Mouse (Mus musculus): ENCODE data around the gene Rab17. TPM values are rescaled to one million over a fixed set of nuclear protein-coding genes. Genes with fewer than 3 reads are reported as not detected.

The Rab17 gene
- polyA plus RNA-seq, 1 experiment from 2014 or later = 1.0 TPM

DNA sequence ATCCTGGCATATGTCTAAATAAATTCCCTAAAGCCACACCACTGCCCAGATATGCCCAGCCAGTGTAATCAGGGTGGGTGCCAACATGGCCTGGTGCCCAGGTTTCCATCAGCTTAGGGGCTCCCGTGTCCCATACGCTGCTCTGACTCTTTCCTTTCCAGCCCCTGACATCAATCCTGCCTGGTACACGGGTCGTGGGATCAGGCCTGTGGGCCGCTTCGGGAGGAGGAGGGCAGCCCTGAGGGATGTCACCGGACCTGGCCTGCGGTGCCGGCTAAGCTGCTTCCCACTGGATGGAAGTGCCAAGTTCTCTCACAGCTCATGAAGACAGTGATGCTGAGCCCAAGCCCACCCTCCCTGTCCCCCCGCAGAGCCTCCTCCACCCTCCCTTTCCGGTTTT lies 15.8 kb downstream of the Rab17 start:
- no peak for ATAC-seq (ENCODE audit: low FRiP score, low read depth)
- Histone ChIP-seq H3K4me1 (peaks cover 3% of the 10 kb centered on the region; the same call in 1 of the 2 replicates), H3K27ac (no peak overlapping the region), H3K36me3 (no peaks in the 10 kb centered on the region), H3K9me3 (no peaks in the 10 kb centered on the region), H3K27me3 (peaks cover 10% of the 10 kb centered on the region; the same call in 1 of the 2 replicates), H3K4me3 (no peak overlapping the region), H3K4me2 (replicated peaks) (no peak overlapping the region), H3K9ac (peak overlapping the region; percentile 13; the same call in 1 of the 2 replicates)
- WGBS = 73% methylated on average over 11 of the region's 11 CpGs

DNA sequence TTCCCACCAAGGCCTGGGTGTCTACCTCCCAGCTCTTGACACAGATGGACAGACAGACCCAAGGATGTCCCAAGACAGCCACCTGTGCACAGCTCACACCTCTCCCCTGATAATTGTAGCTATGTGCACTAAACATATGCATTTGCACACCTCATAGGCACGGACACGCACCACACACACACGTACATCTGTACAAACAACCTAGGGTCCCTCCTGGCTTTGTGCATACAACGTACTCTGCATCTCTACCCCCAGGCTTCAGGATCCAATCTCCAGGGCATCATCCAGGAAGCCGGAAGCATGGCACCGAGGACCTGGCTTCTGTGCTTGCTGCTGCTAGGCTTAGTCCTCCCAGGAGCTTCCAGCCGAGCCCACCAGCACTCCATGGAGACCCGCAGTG lies 16.7 kb downstream of the Rab17 start, which contains the start of gene Prlh:
Prlh (plus strand) TSS at position 301 of the 400 bp plus-strand sequence.
- 83% methylated on average over 8 of the region's 8 CpGs for WGBS
- Histone ChIP-seq H3K27ac (no peak within 1 kb of the TSS), H3K4me1 (peaks cover 3% of the 10 kb centered on the region; the same call in 1 of the 2 replicates), H3K36me3 (no peaks in the 10 kb centered on the region), H3K9ac (peak within 1 kb of the TSS; percentile 13; the same call in 1 of the 2 replicates), H3K4me3 (no peak within 1 kb of the TSS), H3K9me3 (no peaks in the 10 kb centered on the region), H3K4me2 (replicated peaks) (no peak within 1 kb of the TSS), H3K27me3 (0 out of 2 replicates have a peak, but pooled peaks cover 2% of the 10 kb centered on the region)
- ATAC-seq (ENCODE audit: low FRiP score, low read depth) = no peak

DNA sequence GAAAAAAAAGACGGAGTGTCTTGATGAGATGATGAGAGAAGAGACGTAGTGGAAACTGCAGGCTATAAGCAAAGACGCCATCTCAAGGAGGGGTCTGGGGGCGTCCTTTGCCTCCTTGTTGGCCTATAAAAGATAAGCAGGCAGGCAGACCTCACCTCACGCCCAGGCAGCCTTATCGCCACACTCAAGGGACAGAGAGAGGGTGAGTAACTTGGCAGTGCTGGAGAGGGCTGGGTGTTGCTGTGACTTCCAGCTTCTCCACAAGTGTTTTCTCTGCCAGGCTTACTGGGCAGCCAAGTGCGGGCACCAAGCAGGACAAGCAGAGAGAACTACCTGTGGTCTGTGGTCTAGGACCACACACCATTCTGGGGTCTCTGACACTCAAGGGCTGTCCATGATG lies 17.8 kb downstream of the Rab17 start:
- no peaks in the 10 kb centered on the region for H3K9me3 ChIP-seq
- WGBS = 76% methylated on average over 7 of the region's 7 CpGs
- no peaks in the 10 kb centered on the region for H3K27me3 ChIP-seq
- no peak overlapping the region for H3K4me3 ChIP-seq
- H3K36me3 ChIP-seq = no peaks in the 10 kb centered on the region
- no peak overlapping the region for H3K9ac ChIP-seq
- no peak overlapping the region for H3K4me2 ChIP-seq (replicated peaks)
- H3K4me1 ChIP-seq = peaks cover 3% of the 10 kb centered on the region; the same call in 1 of the 2 replicates
- ATAC-seq (ENCODE audit: low FRiP score, low read depth) = no peak
- no peak overlapping the region for H3K27ac ChIP-seq

- H3K4me3 ChIP-seq = no peak overlapping the region
- H3K9ac ChIP-seq = no peak overlapping the region
- H3K4me1 ChIP-seq = peaks cover 3% of the 10 kb centered on the region; the same call in 1 of the 2 replicates
- ATAC-seq (ENCODE audit: low FRiP score, low read depth) = no peak
- H3K27ac ChIP-seq = no peak overlapping the region
- H3K9me3 ChIP-seq = no peaks in the 10 kb centered on the region
- 68% methylated on average over 9 of the region's 9 CpGs for WGBS
- no peaks in the 10 kb centered on the region for H3K36me3 ChIP-seq
- no peaks in the 10 kb centered on the region for H3K27me3 ChIP-seq
- no peak overlapping the region for H3K4me2 ChIP-seq (replicated peaks)
Observed at GRCm38 (mm10) chr1:90949309-90949708, 20.2 kb downstream of the Rab17 start.

- H3K27ac ChIP-seq = no peak overlapping the region
- no peaks in the 10 kb centered on the region for H3K4me1 ChIP-seq
- no peak overlapping the region for H3K4me3 ChIP-seq
- no peak for ATAC-seq (ENCODE audit: low FRiP score, low read depth)
- H3K27me3 ChIP-seq = no peaks in the 10 kb centered on the region
- H3K9ac ChIP-seq = no peak overlapping the region
- no peaks in the 10 kb centered on the region for H3K36me3 ChIP-seq
- 72% methylated on average over 2 of the region's 2 CpGs for WGBS
- H3K4me2 ChIP-seq (replicated peaks) = no peak overlapping the region
- H3K9me3 ChIP-seq = no peaks in the 10 kb centered on the region
Observed at GRCm38 (mm10) chr1:90947252-90947651, 22.2 kb downstream of the Rab17 start.

DNA sequence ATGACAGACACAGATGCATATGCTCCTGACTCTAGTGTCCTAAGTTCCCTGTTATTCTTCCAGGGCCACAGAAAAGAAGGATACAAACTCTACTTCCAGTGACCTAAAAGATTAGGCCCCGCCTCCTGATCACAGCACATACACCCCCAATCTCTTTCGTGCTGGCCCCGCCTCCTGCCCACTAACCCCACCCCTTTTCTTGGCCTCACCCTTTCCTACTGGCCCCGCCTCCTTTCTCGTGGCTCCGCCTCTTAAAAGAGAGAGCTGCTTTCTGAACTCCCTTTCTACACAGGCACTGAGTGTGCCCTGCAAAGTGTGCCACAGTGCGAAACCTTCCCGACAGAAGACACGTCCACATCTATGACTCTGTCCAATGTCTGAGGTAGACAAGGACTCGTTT lies 24.3 kb downstream of the Rab17 start:
- WGBS = 68% methylated on average over 10 of the region's 10 CpGs
- ATAC-seq (ENCODE audit: low FRiP score, low read depth) = no peak

DNA sequence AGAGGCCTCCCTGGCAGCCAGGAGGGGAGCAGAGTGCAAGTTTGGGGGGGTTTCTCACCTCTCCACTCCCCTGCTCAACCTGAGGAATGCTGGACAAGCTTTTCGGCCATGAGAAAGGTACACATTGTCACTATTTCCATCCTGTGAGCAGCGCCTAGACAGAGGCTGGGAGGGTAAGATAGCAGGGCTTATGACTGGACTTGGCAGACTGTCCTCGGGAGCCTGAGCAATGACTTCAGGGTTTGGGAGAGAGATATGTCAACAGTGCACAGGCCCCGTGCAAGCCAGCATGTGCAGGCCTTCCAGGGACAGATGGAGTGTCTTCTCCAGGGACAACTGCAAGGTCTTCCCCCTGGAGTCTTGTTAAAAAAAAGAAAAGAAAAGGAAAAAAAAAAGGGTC lies 29.5 kb downstream of the Rab17 start:
- no peaks in the 10 kb centered on the region for H3K4me1 ChIP-seq
- H3K4me3 ChIP-seq = no peak overlapping the region
- no peaks in the 10 kb centered on the region for H3K27me3 ChIP-seq
- ATAC-seq (ENCODE audit: low FRiP score, low read depth) = no peak
- H3K9me3 ChIP-seq = no peaks in the 10 kb centered on the region
- no peak overlapping the region for H3K4me2 ChIP-seq (replicated peaks)
- H3K27ac ChIP-seq = no peak overlapping the region
- no peak overlapping the region for H3K9ac ChIP-seq
- 83% methylated on average over 4 of the region's 4 CpGs for WGBS
- no peaks in the 10 kb centered on the region for H3K36me3 ChIP-seq

More for the DNA sequence above, 24.3 kb downstream of the Rab17 start:
- no peak overlapping the region for H3K9ac ChIP-seq
- no peaks in the 10 kb centered on the region for H3K36me3 ChIP-seq
- H3K27ac ChIP-seq = no peak overlapping the region
- no peak overlapping the region for H3K4me3 ChIP-seq
- H3K9me3 ChIP-seq = no peaks in the 10 kb centered on the region
- H3K27me3 ChIP-seq = no peaks in the 10 kb centered on the region
- H3K4me2 ChIP-seq (replicated peaks) = no peak overlapping the region
- H3K4me1 ChIP-seq = no peaks in the 10 kb centered on the region

GRCm38 (mm10) chr1:90936990-90937389 lies 32.5 kb downstream of the Rab17 start:
- no peaks in the 10 kb centered on the region for H3K36me3 ChIP-seq
- 63% methylated on average over 9 of the region's 9 CpGs for WGBS
- no peak overlapping the region for H3K27ac ChIP-seq
- no peaks in the 10 kb centered on the region for H3K9me3 ChIP-seq
- no peak for ATAC-seq (ENCODE audit: low FRiP score, low read depth)
- no peaks in the 10 kb centered on the region for H3K4me1 ChIP-seq
- H3K4me2 ChIP-seq (replicated peaks) = no peak overlapping the region
- no peak overlapping the region for H3K9ac ChIP-seq
- no peaks in the 10 kb centered on the region for H3K27me3 ChIP-seq
- H3K4me3 ChIP-seq = no peak overlapping the region

- no peak for ATAC-seq (ENCODE audit: low FRiP score, low read depth)
- peaks cover 3% of the 10 kb centered on the region; the same call in 1 of the 2 replicates for H3K27me3 ChIP-seq
- H3K9me3 ChIP-seq = no peaks in the 10 kb centered on the region
- no peak overlapping the region for H3K4me2 ChIP-seq (replicated peaks)
- H3K4me1 ChIP-seq = peaks cover 8% of the 10 kb centered on the region
- no peak overlapping the region for H3K4me3 ChIP-seq
- no peak overlapping the region for H3K27ac ChIP-seq
- no peaks in the 10 kb centered on the region for H3K36me3 ChIP-seq
- 72% methylated on average over 5 of the region's 5 CpGs for WGBS
- H3K9ac ChIP-seq = no peak overlapping the region
Observed at GRCm38 (mm10) chr1:90933001-90933400, 36.5 kb downstream of the Rab17 start.

DNA sequence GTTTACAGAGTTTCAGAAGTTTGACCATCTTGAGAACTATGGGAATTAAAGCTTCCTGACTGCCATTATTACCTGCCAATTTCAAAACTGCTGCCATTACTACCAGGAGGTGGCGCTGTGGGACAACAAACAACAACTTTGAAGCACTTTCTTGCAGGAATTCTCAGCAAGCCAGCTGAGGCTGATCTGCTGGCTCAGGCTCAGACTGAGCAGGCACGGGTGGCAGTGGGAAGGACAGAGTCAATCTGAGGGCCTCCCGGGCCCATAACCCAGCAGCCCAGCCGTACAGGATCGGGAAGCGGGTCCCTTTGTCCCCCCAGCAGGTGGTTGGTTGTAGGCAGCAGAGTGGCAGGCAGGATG lies 40.9 kb downstream of the Rab17 start:
- Histone ChIP-seq H3K9me3 (no peaks in the 10 kb centered on the region), H3K9ac (peak overlapping the region; percentile 57; the same call in 1 of the 2 replicates), H3K4me1 (peaks cover 19% of the 10 kb centered on the region), H3K4me2 (replicated peaks) (peak overlapping the region; percentile 86), H3K27me3 (peaks cover 15% of the 10 kb centered on the region; the same call in 1 of the 2 replicates), H3K27ac (no peak overlapping the region), H3K36me3 (no peaks in the 10 kb centered on the region), H3K4me3 (peak overlapping the region; percentile 40)
- ATAC-seq (ENCODE audit: low FRiP score, low read depth) = peak; percentile 76; the same call in 1 of the 2 replicates
- whole genome bisulfite sequencing = 3% methylated on average over 6 of the region's 6 CpGs

- peak overlapping the region; percentile 28; the same call in 1 of the 2 replicates for H3K27ac ChIP-seq
- peaks cover 19% of the 10 kb centered on the region for H3K4me1 ChIP-seq
- 0 out of 2 replicates have a peak, but pooled peaks have one; percentile 36 for ATAC-seq (ENCODE audit: low FRiP score, low read depth)
- H3K9ac ChIP-seq = peak overlapping the region; percentile 57
- peak overlapping the region; percentile 86 for H3K4me2 ChIP-seq (replicated peaks)
- H3K4me3 ChIP-seq = peak overlapping the region; percentile 40
- WGBS = 2% methylated on average over 23 of the region's 23 CpGs
- no peaks in the 10 kb centered on the region for H3K9me3 ChIP-seq
- no peaks in the 10 kb centered on the region for H3K36me3 ChIP-seq
- peaks cover 15% of the 10 kb centered on the region; the same call in 1 of the 2 replicates for H3K27me3 ChIP-seq
Observed at GRCm38 (mm10) chr1:90927929-90928574, 41.4 kb downstream of the Rab17 start.

DNA sequence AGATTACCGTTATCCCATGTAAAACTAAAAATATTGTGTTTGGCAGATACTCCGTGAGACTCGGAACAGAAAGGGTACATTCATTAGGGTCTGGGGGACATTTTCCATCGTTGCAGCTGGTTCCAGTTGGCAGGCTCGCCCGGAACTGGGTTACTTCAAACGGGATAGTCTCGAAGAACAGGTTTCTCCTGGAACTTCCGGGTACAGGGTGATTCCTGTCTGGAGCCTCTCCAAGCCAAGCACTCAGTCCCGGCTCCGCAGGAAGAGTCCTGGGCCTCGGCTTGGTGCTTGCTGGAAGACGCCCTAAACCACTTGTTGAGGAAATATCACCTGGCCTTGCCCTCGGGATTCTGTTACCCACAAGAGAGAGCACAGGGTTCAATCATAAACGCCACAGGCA lies 42.2 kb downstream of the Rab17 start:
- WGBS = 39% methylated on average over 15 of the region's 15 CpGs
- H3K4me3 ChIP-seq = 0 out of 2 replicates have a peak overlapping the region, but pooled peaks have one; percentile 40

More for the DNA sequence above, 42.2 kb downstream of the Rab17 start:
- H3K4me1 ChIP-seq = peaks cover 19% of the 10 kb centered on the region
- no peak overlapping the region for H3K27ac ChIP-seq
- peak overlapping the region; percentile 86 for H3K4me2 ChIP-seq (replicated peaks)
- no peak overlapping the region for H3K9ac ChIP-seq
- H3K36me3 ChIP-seq = no peaks in the 10 kb centered on the region
- no peak for ATAC-seq (ENCODE audit: low FRiP score, low read depth)
- H3K9me3 ChIP-seq = no peaks in the 10 kb centered on the region
- peaks cover 15% of the 10 kb centered on the region; the same call in 1 of the 2 replicates for H3K27me3 ChIP-seq
